Mouse (Mus musculus): Measurements from ENCODE around the gene Gm5788. TPM values are rescaled to one million over a fixed set of nuclear protein-coding genes. Genes with fewer than 3 reads are reported as not detected.
"Not testable (repeated sequence)": the region's sequence is repeated elsewhere in the genome, so short reads cannot be mapped to it uniquely, and the experiment has no call there.

Gene Gm5788
- not detected in 2 replicates for polyA plus RNA-seq (2014; fragmentation: Nextera tagmentation; extraction: Ambion mirVana)

- 84% methylated on average over 3 of the region's 3 CpGs for WGBS
- not testable (repeated sequence) for H3K4me2 ChIP-seq; H3K27ac ChIP-seq (ENCODE audit: low read depth, low read length); H3K9me3 ChIP-seq (ENCODE audit: control insufficient read depth, low read length); H3K27me3 ChIP-seq (replicated peaks; ENCODE audit: control insufficient read depth, insufficient read depth, low read length); H3K9ac ChIP-seq (ENCODE audit: low read depth, low read length); ATAC-seq (replicated peaks; ENCODE audit: low FRiP score); H3K36me3 ChIP-seq (ENCODE audit: control insufficient read depth, insufficient read depth, low read length); H3K4me3 ChIP-seq (ENCODE audit: low read depth, low read length); DNase-seq (ENCODE audit: low spot score); H3K4me1 ChIP-seq (replicated peaks; ENCODE audit: control insufficient read depth, insufficient read depth, low read length)
Measured at GRCm38 (mm10) chr12:87494421-87494820, at the start of gene Gm5788. TSS of gene Gm5788 (plus strand) at chr12:87494721.

DNA sequence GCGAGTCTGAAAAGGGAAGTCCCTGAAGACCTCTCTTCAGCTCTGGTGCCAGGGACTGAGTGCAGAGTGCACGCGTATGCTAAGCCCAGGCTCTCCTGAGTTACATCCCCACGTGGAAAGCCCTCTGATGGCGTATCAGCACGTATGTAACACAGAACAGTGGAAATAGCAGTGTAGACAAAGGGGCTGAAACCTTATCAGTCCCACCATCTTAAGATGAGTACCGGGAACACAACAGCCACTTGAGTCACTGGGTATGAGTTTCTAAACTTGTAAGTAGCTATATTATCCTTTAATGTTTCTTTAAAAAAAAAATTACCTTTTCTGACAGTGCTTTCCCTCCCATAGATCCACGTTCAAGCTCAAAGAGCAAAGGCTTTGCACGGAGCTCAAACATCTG, 45.1 kb upstream of the Gm5788 start:
- 85% methylated on average over 9 of the region's 9 CpGs for WGBS
- Histone ChIP-seq H3K27me3 (replicated peaks; ENCODE audit: control insufficient read depth, insufficient read depth, low read length) (no peaks in the 10 kb centered on the region), H3K27ac (ENCODE audit: low read depth, low read length) (no peak overlapping the region), H3K4me2 (no peak overlapping the region), H3K4me3 (ENCODE audit: low read depth, low read length) (no peak overlapping the region), H3K9ac (ENCODE audit: low read depth, low read length) (no peak overlapping the region), H3K9me3 (ENCODE audit: control insufficient read depth, low read length) (no peaks in the 10 kb centered on the region), H3K36me3 (ENCODE audit: control insufficient read depth, insufficient read depth, low read length) (peaks cover 42% of the 10 kb centered on the region; the same call in 1 of the 2 replicates), H3K4me1 (replicated peaks; ENCODE audit: control insufficient read depth, insufficient read depth, low read length) (peaks cover 6% of the 10 kb centered on the region)
- no peak for DNase-seq (ENCODE audit: low spot score)
- no peak for ATAC-seq (replicated peaks; ENCODE audit: low FRiP score)

DNA sequence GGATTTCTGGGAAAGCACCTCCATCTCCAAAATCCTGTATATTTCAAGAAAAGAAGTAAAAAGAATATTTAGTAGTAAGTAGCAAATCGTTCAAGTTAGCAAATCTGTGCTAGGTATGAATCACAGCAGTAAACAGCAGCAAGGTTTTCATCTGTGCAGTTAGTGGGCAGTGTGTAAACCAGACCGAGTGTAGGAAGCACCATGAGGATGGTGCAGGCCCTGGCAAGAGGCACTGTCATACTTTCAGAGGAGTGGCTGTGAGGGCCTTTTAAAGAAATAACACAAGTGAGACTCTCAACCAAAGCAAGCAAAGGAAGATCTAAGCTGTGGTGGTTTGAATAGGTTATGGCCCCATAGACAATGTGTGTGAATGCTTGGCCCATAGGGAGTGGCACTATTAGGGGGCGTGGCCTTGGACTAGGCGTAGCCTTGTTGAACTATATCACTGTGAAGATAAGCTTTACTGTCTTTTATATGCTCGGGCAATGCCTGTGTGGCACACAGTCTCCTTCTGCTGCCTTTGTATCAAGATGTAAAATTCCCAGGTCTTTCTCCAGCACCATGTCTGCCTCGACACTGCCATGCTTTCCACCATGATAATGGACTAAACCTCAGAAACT, 29.7 kb upstream of the Gm5788 start:
- peaks cover 8% of the 10 kb centered on the region for H3K4me1 ChIP-seq (replicated peaks; ENCODE audit: control insufficient read depth, insufficient read depth, low read length)
- 74% methylated on average over 6 of the region's 6 CpGs for WGBS
- no peak for DNase-seq (ENCODE audit: low spot score)

GRCm38 (mm10) chr12:87470263-87471136, 24.0 kb upstream of the Gm5788 start:
- no peaks in the 10 kb centered on the region for H3K9me3 ChIP-seq (ENCODE audit: control insufficient read depth, low read length)
- WGBS: 45% methylated on average over 7 of the region's 7 CpGs
- ATAC-seq (replicated peaks; ENCODE audit: low FRiP score) (no peak), DNase-seq (ENCODE audit: low spot score) (no peak)
- no peak overlapping the region for H3K27ac ChIP-seq (ENCODE audit: low read depth, low read length)
- H3K4me3 ChIP-seq (ENCODE audit: low read depth, low read length): peak overlapping the region; percentile 89
- H3K27me3 ChIP-seq (replicated peaks; ENCODE audit: control insufficient read depth, insufficient read depth, low read length): no peaks in the 10 kb centered on the region; the same call in 1 of the 2 replicates
- H3K9ac ChIP-seq (ENCODE audit: low read depth, low read length): peak overlapping the region; percentile 97
- H3K4me1 ChIP-seq (replicated peaks; ENCODE audit: control insufficient read depth, insufficient read depth, low read length): peaks cover 9% of the 10 kb centered on the region
- peaks cover 9% of the 10 kb centered on the region for H3K36me3 ChIP-seq (ENCODE audit: control insufficient read depth, insufficient read depth, low read length)
- peak overlapping the region; percentile 77 for H3K4me2 ChIP-seq

More for the DNA sequence above, 29.7 kb upstream of the Gm5788 start:
- Histone ChIP-seq H3K36me3 (ENCODE audit: control insufficient read depth, insufficient read depth, low read length) (peaks cover 39% of the 10 kb centered on the region), H3K27me3 (replicated peaks; ENCODE audit: control insufficient read depth, insufficient read depth, low read length) (no peaks in the 10 kb centered on the region), H3K27ac (ENCODE audit: low read depth, low read length) (no peak overlapping the region), H3K4me2 (no peak overlapping the region), H3K9ac (ENCODE audit: low read depth, low read length) (no peak overlapping the region), H3K4me3 (ENCODE audit: low read depth, low read length) (no peak overlapping the region), H3K9me3 (ENCODE audit: control insufficient read depth, low read length) (no peaks in the 10 kb centered on the region)
- ATAC-seq (replicated peaks; ENCODE audit: low FRiP score): peak; percentile 88

DNA sequence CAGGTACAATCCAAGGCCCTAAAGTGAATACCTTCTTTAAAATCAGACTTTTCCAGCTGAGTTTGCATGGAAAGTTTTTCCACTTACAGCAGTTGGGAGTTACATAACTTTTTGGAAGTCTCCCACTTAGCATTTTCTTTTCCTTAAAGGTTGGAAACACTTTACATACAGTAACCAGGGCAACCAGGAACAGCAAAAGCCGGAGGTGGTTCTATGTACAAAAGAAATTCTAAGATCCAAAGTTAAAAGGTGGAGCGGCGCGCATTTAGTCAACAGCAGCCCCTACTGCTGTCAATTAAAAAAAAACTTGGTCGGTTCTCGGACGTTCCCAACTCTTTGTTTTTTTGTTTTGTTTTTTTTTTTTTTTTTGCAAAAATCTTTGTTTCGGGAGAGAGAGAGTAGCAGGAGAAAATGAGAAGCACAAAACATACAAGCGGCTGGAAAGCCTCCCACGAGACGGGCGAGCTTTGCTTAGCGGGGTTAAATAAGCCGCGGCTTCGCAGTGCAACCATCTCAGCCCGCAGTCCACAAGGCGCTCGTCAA, 23.0 kb upstream of the Gm5788 start:
- WGBS: 1% methylated on average over 19 of the region's 19 CpGs
- ATAC-seq (replicated peaks; ENCODE audit: low FRiP score): no peak

GRCm38 (mm10) chr12:87471964-87472786, 22.3 kb upstream of the Gm5788 start, which contains the start of gene Snw1:
TSS of gene Snw1 (minus strand) at chr12:87472274.
- no peaks in the 10 kb centered on the region; the same call in 1 of the 2 replicates for H3K27me3 ChIP-seq (replicated peaks; ENCODE audit: control insufficient read depth, insufficient read depth, low read length)
- WGBS: 3% methylated on average over 45 of the region's 45 CpGs
- DNase-seq (ENCODE audit: low spot score): peak; percentile 88
- peak within 1 kb of the TSS; percentile 79 for H3K27ac ChIP-seq (ENCODE audit: low read depth, low read length)
- peak within 1 kb of the TSS; percentile 77 for H3K4me2 ChIP-seq
- peaks cover 9% of the 10 kb centered on the region; the same call in 1 of the 2 replicates for H3K36me3 ChIP-seq (ENCODE audit: control insufficient read depth, insufficient read depth, low read length)
- ATAC-seq (replicated peaks; ENCODE audit: low FRiP score): peak; percentile 94
- peak within 1 kb of the TSS; percentile 89 for H3K4me3 ChIP-seq (ENCODE audit: low read depth, low read length)
- H3K9ac ChIP-seq (ENCODE audit: low read depth, low read length): peak within 1 kb of the TSS; percentile 97
- no peaks in the 10 kb centered on the region for H3K9me3 ChIP-seq (ENCODE audit: control insufficient read depth, low read length)
- H3K4me1 ChIP-seq (replicated peaks; ENCODE audit: control insufficient read depth, insufficient read depth, low read length): peaks cover 9% of the 10 kb centered on the region

More for the DNA sequence above, 23.0 kb upstream of the Gm5788 start:
- no peaks in the 10 kb centered on the region; the same call in 1 of the 2 replicates for H3K27me3 ChIP-seq (replicated peaks; ENCODE audit: control insufficient read depth, insufficient read depth, low read length)
- no peaks in the 10 kb centered on the region for H3K9me3 ChIP-seq (ENCODE audit: control insufficient read depth, low read length)
- peak overlapping the region; percentile 77 for H3K4me2 ChIP-seq
- DNase-seq (ENCODE audit: low spot score): no peak
- peaks cover 9% of the 10 kb centered on the region for H3K36me3 ChIP-seq (ENCODE audit: control insufficient read depth, insufficient read depth, low read length)
- peaks cover 9% of the 10 kb centered on the region for H3K4me1 ChIP-seq (replicated peaks; ENCODE audit: control insufficient read depth, insufficient read depth, low read length)
- peak overlapping the region; percentile 79 for H3K27ac ChIP-seq (ENCODE audit: low read depth, low read length)
- peak overlapping the region; percentile 97 for H3K9ac ChIP-seq (ENCODE audit: low read depth, low read length)
- H3K4me3 ChIP-seq (ENCODE audit: low read depth, low read length): peak overlapping the region; percentile 89

GRCm38 (mm10) chr12:87474756-87475155, 19.8 kb upstream of the Gm5788 start:
- no peak for DNase-seq (ENCODE audit: low spot score)
- no peaks in the 10 kb centered on the region; the same call in 1 of the 2 replicates for H3K27me3 ChIP-seq (replicated peaks; ENCODE audit: control insufficient read depth, insufficient read depth, low read length)
- no peak overlapping the region for H3K4me3 ChIP-seq (ENCODE audit: low read depth, low read length)
- no peak overlapping the region for H3K27ac ChIP-seq (ENCODE audit: low read depth, low read length)
- no peaks in the 10 kb centered on the region for H3K9me3 ChIP-seq (ENCODE audit: control insufficient read depth, low read length)
- H3K9ac ChIP-seq (ENCODE audit: low read depth, low read length): no peak overlapping the region
- no peaks in the 10 kb centered on the region for H3K36me3 ChIP-seq (ENCODE audit: control insufficient read depth, insufficient read depth, low read length)
- peaks cover 9% of the 10 kb centered on the region for H3K4me1 ChIP-seq (replicated peaks; ENCODE audit: control insufficient read depth, insufficient read depth, low read length)
- 81% methylated on average over 3 of the region's 3 CpGs for WGBS
- ATAC-seq (replicated peaks; ENCODE audit: low FRiP score): no peak
- no peak overlapping the region for H3K4me2 ChIP-seq

DNA sequence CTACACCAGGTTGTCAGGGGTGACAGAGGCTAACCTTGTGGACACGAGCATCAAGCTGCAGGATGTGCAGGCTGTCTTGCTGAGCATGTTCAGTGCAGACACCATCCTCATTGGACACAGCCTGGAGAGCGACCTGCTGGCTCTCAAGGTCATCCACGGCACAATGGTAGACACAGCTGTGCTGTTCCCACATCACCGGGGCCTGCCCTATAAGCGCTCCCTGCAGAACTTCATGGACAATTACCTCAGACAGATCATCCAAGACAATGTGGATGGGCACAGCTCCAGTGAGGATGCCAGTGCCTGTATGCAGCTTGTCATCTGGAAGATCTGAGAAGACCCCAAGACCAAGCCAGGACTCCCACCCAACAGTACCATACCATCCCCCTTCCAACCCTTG, 12.0 kb upstream of the Gm5788 start:
- not testable (repeated sequence) for H3K4me1 ChIP-seq (replicated peaks; ENCODE audit: control insufficient read depth, insufficient read depth, low read length); H3K27me3 ChIP-seq (replicated peaks; ENCODE audit: control insufficient read depth, insufficient read depth, low read length); H3K36me3 ChIP-seq (ENCODE audit: control insufficient read depth, insufficient read depth, low read length); H3K4me2 ChIP-seq; H3K4me3 ChIP-seq (ENCODE audit: low read depth, low read length); DNase-seq (ENCODE audit: low spot score); H3K9ac ChIP-seq (ENCODE audit: low read depth, low read length); H3K9me3 ChIP-seq (ENCODE audit: control insufficient read depth, low read length); H3K27ac ChIP-seq (ENCODE audit: low read depth, low read length); ATAC-seq (replicated peaks; ENCODE audit: low FRiP score)
- 80% methylated on average over 5 of the region's 5 CpGs for whole genome bisulfite sequencing

Measured in liver, embryonic 11.5 days (tissue).